Mouse (Mus musculus) kidney, adult 2 months (tissue): ENCODE data around the gene Rbm44. TPM values are rescaled to one million over a fixed set of nuclear protein-coding genes. Genes with fewer than 3 reads are reported as not detected.

Experiments used
- DNase-seq: peaks from one replicate; pipeline ENCODE4 v3.0.0; 2021
- H3K27ac ChIP-seq: fragments of 200-500 bp; 2 replicates; pipeline ENCODE4 v1.5.1; 2012; ENCODE audit warnings: low read depth, low read length, control low read depth, inconsistent platforms; ENCODE audit not compliant: insufficient read depth
- H3K27me3 ChIP-seq: fragments of 200-500 bp; replicated peaks from 2 replicates; pipeline ENCODE4 v1.6.1; 2012; ENCODE audit warnings: mild to moderate bottlenecking, moderate library complexity, low read length, inconsistent platforms; ENCODE audit not compliant: control insufficient read depth, insufficient read depth
- H3K36me3 ChIP-seq: fragments of 200-500 bp; 2 replicates; pipeline ENCODE4 v1.6.1; 2012; ENCODE audit warnings: mild to moderate bottlenecking, moderate library complexity, low read length, inconsistent platforms; ENCODE audit not compliant: control insufficient read depth, insufficient read depth
- H3K4me1 ChIP-seq: fragments of 200-500 bp; 2 replicates; pipeline ENCODE4 v1.6.1; 2011; ENCODE audit warnings: low read length; ENCODE audit not compliant: control insufficient read depth, insufficient read depth
- H3K4me3 ChIP-seq: fragments of 200-500 bp; 2 replicates; pipeline ENCODE4 v1.5.1; 2011; ENCODE audit warnings: mild to moderate bottlenecking, low read depth, low read length, control low read depth; ENCODE audit not compliant: insufficient read depth
- CTCF ChIP-seq: fragments of 200-500 bp; conservative IDR thresholded peaks from 2 replicates; pipeline ENCODE4 v1.5.1; 2011; ENCODE audit warnings: low read depth, mild to moderate bottlenecking, control low read depth, low read length, moderate library complexity, mixed read lengths; ENCODE audit not compliant: insufficient read depth, insufficient read length
- POLR2A ChIP-seq: fragments of 200-500 bp; IDR thresholded peaks from one replicate; pipeline ENCODE4 v1.6.1; 2011; ENCODE audit warnings: low read depth, low read length, control low read depth
- WGBS: fragments of 180-500 bp; shearing (Covaris S2); methylation state at CpG from one replicate; pipeline ENCODE4 v1.1.7; 2018; 5-methylcytosine and 5-hydroxymethylcytosine counted together
- polyA plus RNA-seq: library from polyadenylated mRNA; depleted of rRNA; stranded (reverse); fragments of >200 nt; gene quantifications from 2 replicates; pipeline ENCODE4 v1.2.3, GENCODE M21; 2012; rRNA removed

Rbm44 gene
- polyA plus RNA-seq, 1 experiment = not detected

GRCm38 (mm10) chr1:91219641-91220321, 74.9 kb downstream of the Rbm44 start:
- no peak for DNase-seq
- 84% methylated on average over 7 of the region's 7 CpGs for WGBS

GRCm38 (mm10) chr1:91220322-91220672, 75.4 kb downstream of the Rbm44 start:
- H3K36me3 ChIP-seq = no peaks in the 10 kb centered on the region
- H3K27ac ChIP-seq = no peak overlapping the region
- H3K4me3 ChIP-seq = no peak overlapping the region
- H3K4me1 ChIP-seq = no peaks in the 10 kb centered on the region
- WGBS = 63% methylated on average over 3 of the region's 3 CpGs
- no peak for DNase-seq
- TF ChIP-seq CTCF (no peak), POLR2A (no peak)
- no peaks in the 10 kb centered on the region for H3K27me3 ChIP-seq

More at GRCm38 (mm10) chr1:91219641-91220321, 74.9 kb downstream of the Rbm44 start:
- H3K27ac ChIP-seq = no peak overlapping the region
- H3K36me3 ChIP-seq = no peaks in the 10 kb centered on the region
- TF ChIP-seq CTCF (no peak), POLR2A (no peak)
- H3K4me3 ChIP-seq = no peak overlapping the region
- H3K4me1 ChIP-seq = no peaks in the 10 kb centered on the region
- no peaks in the 10 kb centered on the region for H3K27me3 ChIP-seq

Other genes with a start within 250 kb of the Rbm44 start
- 4.6 and 5.7 TPM in 2 replicates for gene Mlph, start 230.0 kb upstream of the Rbm44 start, polyA plus RNA-seq
- gene Prlh, start 192.0 kb upstream of the Rbm44 start, polyA plus RNA-seq = not detected in 2 replicates
- 34.4 and 35.9 TPM in 2 replicates for gene Rab17, start 175.4 kb upstream of the Rbm44 start, polyA plus RNA-seq
- gene Lrrfip1, start 146.4 kb upstream of the Rbm44 start, polyA plus RNA-seq = 9.4 and 11.4 TPM in 2 replicates
- 1.9 and 2.6 TPM in 2 replicates for gene Ramp1, start 34.7 kb downstream of the Rbm44 start, polyA plus RNA-seq
- gene Ube2f, start 105.2 kb downstream of the Rbm44 start, polyA plus RNA-seq = 37.2 and 38.5 TPM in 2 replicates
- 113 and 125 TPM in 2 replicates for gene Scly, start 153.2 kb downstream of the Rbm44 start, polyA plus RNA-seq
- gene Espnl, start 177.0 kb downstream of the Rbm44 start, polyA plus RNA-seq = 0.05 and 0.15 TPM in 2 replicates
- 1.0 and 1.5 TPM in 2 replicates for gene Klhl30, start 205.9 kb downstream of the Rbm44 start, polyA plus RNA-seq
- 0.14 and 0.19 TPM in 2 replicates for gene Erfe, start 221.3 kb downstream of the Rbm44 start, polyA plus RNA-seq